Comparison of ENCODE assay signal across 8 mouse cellular contexts in the genomic region with DNA sequence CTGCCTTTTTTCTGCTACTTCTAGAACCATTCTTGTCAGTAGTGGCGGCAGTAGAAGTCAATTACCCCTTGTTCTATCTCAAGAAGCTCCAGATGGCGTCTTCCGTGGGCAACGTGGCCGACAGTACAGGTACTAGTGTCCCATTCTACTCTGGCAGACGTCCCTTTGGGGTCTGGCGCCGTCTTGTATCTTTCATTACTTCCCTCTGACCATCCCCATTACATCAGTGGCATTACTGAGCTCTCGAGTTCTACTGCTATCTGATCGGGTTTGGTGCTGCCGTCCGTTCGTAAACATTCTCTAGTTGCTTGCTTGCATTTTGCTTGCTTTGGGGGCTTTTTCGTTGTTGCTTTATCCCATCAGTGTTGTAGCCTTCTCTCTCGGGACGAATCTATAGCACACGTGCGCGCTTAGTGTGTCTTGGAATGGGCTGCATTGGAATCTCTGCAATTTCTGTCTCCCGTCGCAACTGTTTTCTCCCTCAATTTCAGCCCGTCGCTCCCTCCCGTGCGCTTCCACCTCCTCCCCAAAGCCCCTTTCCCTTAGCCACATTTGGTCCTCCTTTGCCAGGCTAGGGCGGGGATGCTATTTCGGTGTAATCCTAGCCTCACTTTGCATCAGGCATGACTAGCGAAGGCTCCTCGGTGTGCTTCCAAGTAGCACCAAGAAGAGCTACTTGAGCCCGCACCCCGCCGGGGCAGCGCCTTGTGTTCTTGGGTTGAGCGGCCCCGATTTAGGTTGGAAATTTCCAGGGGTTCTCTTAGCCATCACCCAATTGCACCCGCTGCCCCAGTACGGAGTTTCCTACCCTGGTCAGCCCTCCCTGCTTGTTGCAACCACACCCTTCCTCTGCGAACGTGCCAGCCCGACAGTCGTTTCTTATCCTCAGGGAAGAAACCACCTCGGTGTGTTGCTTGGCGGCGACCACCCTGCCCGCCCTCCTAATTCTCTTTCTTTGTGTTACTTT. TPM values are rescaled to one million over a fixed set of nuclear protein-coding genes. Genes with fewer than 3 reads are reported as not detected.
A peak's percentile ranks its signal among the peaks of the same experiment; 100 is the strongest.
DNase-seq lines count a peak whose midpoint lies in the region; ATAC-seq and TF ChIP-seq lines count a peak whose summit lies in the region.

No protein-coding gene starts in this region.

- no peaks in the 10 kb centered on the region; the same call in 1 of the 2 replicates for H3K4me1 ChIP-seq in bone marrow, adult 2 months (ENCODE audit: control insufficient read depth, insufficient read depth, low read length)
- peaks cover 4% of the 10 kb centered on the region; the same call in 1 of the 2 replicates for H3K4me1 ChIP-seq in embryonic fibroblast, embryonic 13.5 days (ENCODE audit: control insufficient read depth, insufficient read depth, low read length)
- no peaks in the 10 kb centered on the region; a peak in 1 of 4 replicates for H3K4me1 ChIP-seq in heart, embryonic 14.5 days (ENCODE audit: control insufficient read depth in 2 of 2, insufficient read depth in 2 of 2, low read length in 2 of 2)
- H3K4me1 ChIP-seq in neural tube, embryonic 14.5 days (ENCODE audit: control insufficient read depth, insufficient read depth, low read length): no peaks in the 10 kb centered on the region

- peaks cover 14% of the 10 kb centered on the region for H3K27me3 ChIP-seq in heart, embryonic 14.5 days (ENCODE audit: control insufficient read depth, insufficient read depth, low read length)
- H3K27me3 ChIP-seq in neural tube, embryonic 14.5 days (ENCODE audit: control insufficient read depth, insufficient read depth, low read length): no peaks in the 10 kb centered on the region; the same call in 1 of the 2 replicates

- TF ChIP-seq CTCF in bone marrow, adult 2 months (IDR thresholded peaks at IDR 0.05; ENCODE audit: control insufficient read depth, insufficient read depth, low read length): no peak
- TF ChIP-seq CTCF in embryonic fibroblast, embryonic 13.5 days (IDR thresholded peaks at IDR 0.05; ENCODE audit: borderline replicate concordance, insufficient read depth, low read length): no peak

- peak; percentile 12 for ATAC-seq in CD4-positive, CD25-positive, alpha-beta regulatory T cell, adult 4 months
- no peak; the same call in none of the 2 replicates for ATAC-seq in heart, embryonic 14.5 days (ENCODE audit: insufficient number of reproducible peaks, insufficient read depth, low FRiP score, low read depth)
- ATAC-seq in neural tube, embryonic 14.5 days (ENCODE audit: low read depth): peak; percentile 58

- peak overlapping the region; percentile 99 for H3K4me3 ChIP-seq in bone marrow, adult 2 months (replicated peaks; ENCODE audit: control insufficient read depth, low read depth, low read length)
- peak overlapping the region; percentile 91 for H3K4me3 ChIP-seq in embryonic fibroblast, embryonic 13.5 days (ENCODE audit: insufficient read depth, low read length)
- peak overlapping the region; percentile 70 to 89 for H3K4me3 ChIP-seq in heart, embryonic 14.5 days (ENCODE audit: control insufficient read depth in 1 of 2, insufficient read depth in 1 of 2, low read depth in 1 of 2, low read length in 2 of 2)
- H3K4me3 ChIP-seq in neural tube, embryonic 14.5 days (ENCODE audit: low read depth, low read length): peak overlapping the region; percentile 66

- peak overlapping the region; percentile 79 for H3K27ac ChIP-seq in bone marrow, adult 2 months (ENCODE audit: control insufficient read depth, insufficient read depth, low read depth, low read length, poor library complexity)
- peak overlapping the region; percentile 78 for H3K27ac ChIP-seq in embryonic fibroblast, embryonic 13.5 days (ENCODE audit: insufficient read depth, low read length)
- peak overlapping the region; percentile 84 for H3K27ac ChIP-seq in heart, embryonic 14.5 days (replicated peaks in 1 of 2; ENCODE audit: control insufficient read depth in 1 of 2, insufficient read depth in 1 of 2, low read depth in 2 of 2, low read length in 2 of 2)
- H3K27ac ChIP-seq in neural tube, embryonic 14.5 days (ENCODE audit: low read depth, low read length): peak overlapping the region; percentile 79

- TF ChIP-seq POLR2A in bone marrow, adult 2 months (IDR thresholded peaks at IDR 0.05; ENCODE audit: borderline replicate concordance, control insufficient read depth, low read depth, low read length): peak; percentile 30; the same call in 1 of the 2 replicates
- no peak; the same call in 1 of the 2 replicates for TF ChIP-seq POLR2A in embryonic fibroblast, embryonic 13.5 days (IDR thresholded peaks at IDR 0.05; ENCODE audit: low read depth, low read length)

- 7% methylated on average over 45 of the region's 45 CpGs for WGBS in bone marrow, adult 2 months
- WGBS in heart, embryonic 14.5 days: 16% methylated on average over 45 of the region's 45 CpGs
- 18% methylated on average over 44 of the region's 45 CpGs for WGBS in neural tube, embryonic 14.5 days

- peak overlapping the region; percentile 72 for H3K4me2 ChIP-seq in heart, embryonic 14.5 days (ENCODE audit: low read length)
- H3K4me2 ChIP-seq in neural tube, embryonic 14.5 days (ENCODE audit: low read depth, low read length): peak overlapping the region; percentile 16; the same call in 1 of the 2 replicates

- no peaks in the 10 kb centered on the region for H3K9me3 ChIP-seq in heart, embryonic 14.5 days (ENCODE audit: control insufficient read depth, low read length)
- H3K9me3 ChIP-seq in neural tube, embryonic 14.5 days (ENCODE audit: control insufficient read depth, low read length): no peaks in the 10 kb centered on the region

- peak; percentile 46 to 61 for DNase-seq in kidney, postnatal 25 days
- peak; percentile 38 to 44 for DNase-seq in lung, adult 18-20 months
- DNase-seq in testis, postnatal 14 days (ENCODE audit: low spot score): peak; percentile 18

- peaks cover 7% of the 10 kb centered on the region for H3K36me3 ChIP-seq in heart, embryonic 14.5 days (ENCODE audit: control insufficient read depth, insufficient read depth, low read length)
- no peaks in the 10 kb centered on the region for H3K36me3 ChIP-seq in neural tube, embryonic 14.5 days (ENCODE audit: control insufficient read depth, insufficient read depth, low read length)

- H3K9ac ChIP-seq in heart, embryonic 14.5 days (ENCODE audit: low read length): peak overlapping the region; percentile 90
- peak overlapping the region; percentile 75 for H3K9ac ChIP-seq in neural tube, embryonic 14.5 days (replicated peaks; ENCODE audit: low read depth, low read length)

RNA-seq across cellular contexts. Expression of gene Ogt, which starts 0.6 kb away (rescaled TPM):
- 100 to 1,000 TPM; 178 to 203 TPM for polyA plus RNA-seq in CD4-positive, CD25-positive, alpha-beta regulatory T cell, adult 4 months (2017; shearing (Covaris generic))
- polyA plus RNA-seq in bone marrow, adult 2 months (2011; ENCODE audit: insufficient read depth, insufficient read length, low replicate concordance, missing spikeins): 73.2 and 107 TPM in 2 replicates
- polyA plus RNA-seq in embryonic fibroblast, embryonic 13.5 days (2011; ENCODE audit: insufficient read length, low read depth, missing spikeins): 180 and 247 TPM in 2 replicates
- polyA plus RNA-seq in heart, embryonic 14.5 days (2014; fragmentation: Nextera tagmentation; extraction: Ambion mirVana): 133 and 138 TPM in 2 replicates
- polyA plus RNA-seq in neural tube, embryonic 14.5 days (2014; fragmentation: Nextera tagmentation; extraction: Ambion mirVana): 273 and 274 TPM in 2 replicates
